Mouse (Mus musculus) midbrain, embryonic 15.5 days (tissue): ENCODE measurements at regions not wholly inside any gene's neighbourhood (a gene's known extent, or its start where the extent isn't known, plus 50 kb on each side); places are given as distances from the start of the nearest gene placed in this dataset.

Source experiments
- ATAC-seq: fragments of 200-750 bp; cut with Nextera tagmentation; replicated peaks from 2 replicates; pipeline ENCODE4 v1.8.0; 2017; ENCODE audit warnings: moderate TSS enrichment
- H3K27ac ChIP-seq: fragments of 300-500 bp; sonication (generic); 2 replicates; pipeline ENCODE4 v1.5.1; 2015; ENCODE audit warnings: mild to moderate bottlenecking, inconsistent platforms
- H3K27me3 ChIP-seq: fragments of 300-500 bp; sonication (generic); replicated peaks from 2 replicates; pipeline ENCODE4 v1.6.1; 2015; ENCODE audit warnings: inconsistent platforms
- H3K36me3 ChIP-seq: fragments of 300-500 bp; sonication (generic); replicated peaks from 2 replicates; pipeline ENCODE4 v1.6.1; 2015; ENCODE audit warnings: inconsistent platforms
- H3K4me1 ChIP-seq: fragments of 300-500 bp; sonication (generic); 2 replicates; pipeline ENCODE4 v1.6.1; 2015; ENCODE audit warnings: inconsistent platforms
- H3K4me2 ChIP-seq: fragments of 300-500 bp; sonication (generic); 2 replicates; pipeline ENCODE4 v1.6.1; 2015; ENCODE audit warnings: inconsistent platforms, mild to moderate bottlenecking, moderate library complexity
- H3K4me3 ChIP-seq: fragments of 300-500 bp; sonication (generic); 2 replicates; pipeline ENCODE4 v1.5.1; 2015; ENCODE audit warnings: mild to moderate bottlenecking, inconsistent platforms
- H3K9ac ChIP-seq: fragments of 300-500 bp; sonication (generic); 2 replicates; pipeline ENCODE4 v1.6.1; 2015; ENCODE audit warnings: mild to moderate bottlenecking, inconsistent platforms
- H3K9me3 ChIP-seq: fragments of 300-500 bp; sonication (generic); 2 replicates; pipeline ENCODE4 v1.6.1; 2016; ENCODE audit warnings: inconsistent platforms
- WGBS: fragments of 180-500 bp; shearing (Covaris S2); methylation state at CpG from one replicate; pipeline ENCODE4 v1.1.7; 2015; ENCODE audit warnings: mixed read lengths; 5-methylcytosine and 5-hydroxymethylcytosine counted together

GRCm38 (mm10) chr11:38886466-38886865 is 1650.7 kb upstream of the Tenm2 start:
- Histone ChIP-seq H3K9ac (no peak overlapping the region), H3K9me3 (no peaks in the 10 kb centered on the region), H3K4me3 (no peak overlapping the region), H3K36me3 (no peaks in the 10 kb centered on the region), H3K27me3 (no peaks in the 10 kb centered on the region), H3K27ac (no peak overlapping the region), H3K4me2 (no peak overlapping the region), H3K4me1 (no peaks in the 10 kb centered on the region)
- WGBS, result 44% methylated on average over 1 of the region's 1 CpGs
- no peak for ATAC-seq

DNA sequence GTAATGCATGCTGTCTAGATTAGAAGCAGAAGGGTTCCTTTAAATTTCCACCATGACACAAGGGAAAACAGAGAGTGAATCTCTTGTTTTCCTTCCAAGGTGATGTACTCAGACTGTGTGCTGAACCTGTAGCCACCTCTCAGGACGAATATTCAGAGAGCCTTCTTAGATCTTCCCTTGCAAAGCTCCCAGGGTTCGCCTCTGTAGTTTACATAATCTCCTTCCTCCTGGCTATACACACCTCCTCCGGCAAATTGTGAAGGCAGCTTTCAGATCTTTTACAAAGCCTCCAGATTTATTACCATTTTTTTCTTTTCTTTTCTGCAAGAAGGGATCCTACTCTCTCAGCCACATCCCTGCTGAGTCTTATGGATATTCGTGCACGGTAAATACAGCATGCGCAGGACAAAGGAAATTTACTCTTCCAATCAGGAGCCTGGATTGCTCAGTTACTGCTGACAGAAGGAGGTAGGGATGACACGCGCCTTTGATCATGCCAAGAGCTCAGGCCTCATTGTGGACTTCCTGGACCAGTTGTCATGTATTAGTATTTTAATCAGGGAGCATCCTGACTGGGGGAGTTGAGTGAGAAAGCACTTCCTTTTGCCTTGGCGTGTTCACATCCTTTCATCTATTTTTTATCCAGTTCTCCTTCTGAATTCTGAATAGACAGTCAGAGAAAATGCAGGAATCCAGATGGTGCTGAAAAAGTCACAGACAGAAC is 1626.0 kb upstream of the Tenm2 start:
- WGBS, result 6% methylated on average over 9 of the region's 9 CpGs
- ATAC-seq, result peak; percentile 94
- Histone ChIP-seq H3K4me2 (peak overlapping the region; percentile 17; the same call in 1 of the 2 replicates), H3K9ac (no peak overlapping the region), H3K4me3 (no peak overlapping the region), H3K36me3 (no peaks in the 10 kb centered on the region), H3K4me1 (peaks cover 8% of the 10 kb centered on the region; the same call in 1 of the 2 replicates), H3K27me3 (no peaks in the 10 kb centered on the region), H3K9me3 (no peaks in the 10 kb centered on the region), H3K27ac (peak overlapping the region; percentile 69)

DNA sequence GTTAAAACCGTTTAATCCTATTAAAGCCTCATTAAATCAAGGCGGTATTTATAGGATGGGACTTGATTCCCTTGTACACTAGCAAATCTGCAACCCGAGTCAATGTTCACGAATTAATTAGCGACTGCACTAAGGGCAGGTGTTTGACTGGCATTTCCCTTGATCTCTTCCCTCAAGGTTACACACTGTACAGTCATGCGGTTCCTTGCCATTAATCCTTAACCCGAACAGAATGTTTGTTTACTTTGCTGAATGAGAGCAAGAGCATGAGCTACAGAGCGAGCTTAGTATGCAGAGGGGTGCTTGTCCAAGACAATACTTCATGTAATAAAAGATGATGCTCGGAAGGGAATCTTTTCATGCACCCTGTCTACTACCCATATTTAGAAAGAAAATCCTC is 1620.9 kb upstream of the Tenm2 start:
- H3K9me3 ChIP-seq, result no peaks in the 10 kb centered on the region
- no peak for ATAC-seq
- no peak overlapping the region for H3K4me3 ChIP-seq
- H3K36me3 ChIP-seq, result no peaks in the 10 kb centered on the region
- H3K27ac ChIP-seq, result 0 out of 2 replicates have a peak overlapping the region, but pooled peaks have one; percentile 5
- no peak overlapping the region for H3K9ac ChIP-seq
- no peak overlapping the region for H3K4me2 ChIP-seq
- peaks cover 2% of the 10 kb centered on the region; the same call in 1 of the 2 replicates for H3K4me1 ChIP-seq
- H3K27me3 ChIP-seq, result no peaks in the 10 kb centered on the region
- 48% methylated on average over 9 of the region's 9 CpGs for WGBS

DNA sequence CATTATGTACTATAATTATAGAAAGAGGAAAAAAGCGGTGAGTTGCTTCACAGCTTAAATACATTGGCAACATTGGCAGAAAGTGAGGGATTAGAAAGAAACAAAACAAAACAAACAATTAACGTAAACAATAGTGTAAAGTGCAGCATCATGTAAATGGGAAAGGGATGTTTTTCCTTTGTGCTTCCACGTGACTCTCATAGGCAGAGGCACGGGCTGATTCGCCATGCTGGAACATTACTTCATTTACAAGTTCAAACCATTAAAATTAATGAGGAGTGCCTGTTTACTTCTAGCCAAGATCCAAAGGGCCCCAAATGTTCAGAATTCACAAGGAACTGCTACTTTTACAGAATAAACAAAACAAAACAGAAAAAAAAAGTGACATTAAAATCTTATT is 1593.4 kb upstream of the Tenm2 start:
- Histone ChIP-seq H3K9ac (no peak overlapping the region), H3K27me3 (no peaks in the 10 kb centered on the region), H3K9me3 (no peaks in the 10 kb centered on the region), H3K27ac (no peak overlapping the region), H3K4me3 (no peak overlapping the region), H3K36me3 (no peaks in the 10 kb centered on the region), H3K4me1 (no peaks in the 10 kb centered on the region), H3K4me2 (no peak overlapping the region)
- 52% methylated on average over 5 of the region's 5 CpGs for WGBS
- ATAC-seq, result no peak

- Histone ChIP-seq H3K9ac (no peak overlapping the region), H3K4me3 (no peak overlapping the region), H3K4me1 (no peaks in the 10 kb centered on the region), H3K27me3 (no peaks in the 10 kb centered on the region), H3K9me3 (no peaks in the 10 kb centered on the region), H3K27ac (no peak overlapping the region), H3K36me3 (no peaks in the 10 kb centered on the region), H3K4me2 (no peak overlapping the region)
- WGBS, result 50% methylated on average over 2 of the region's 2 CpGs
- ATAC-seq, result no peak
Observed at GRCm38 (mm10) chr11:38828375-38828774, 1592.6 kb upstream of the Tenm2 start.

GRCm38 (mm10) chr11:38825172-38825753 is 1589.5 kb upstream of the Tenm2 start:
- Histone ChIP-seq H3K4me2 (no peak overlapping the region), H3K27me3 (no peaks in the 10 kb centered on the region), H3K27ac (no peak overlapping the region), H3K4me1 (no peaks in the 10 kb centered on the region), H3K9me3 (no peaks in the 10 kb centered on the region), H3K4me3 (no peak overlapping the region), H3K36me3 (no peaks in the 10 kb centered on the region), H3K9ac (no peak overlapping the region)
- 77% methylated on average over 1 of the region's 1 CpGs for WGBS
- no peak for ATAC-seq

DNA sequence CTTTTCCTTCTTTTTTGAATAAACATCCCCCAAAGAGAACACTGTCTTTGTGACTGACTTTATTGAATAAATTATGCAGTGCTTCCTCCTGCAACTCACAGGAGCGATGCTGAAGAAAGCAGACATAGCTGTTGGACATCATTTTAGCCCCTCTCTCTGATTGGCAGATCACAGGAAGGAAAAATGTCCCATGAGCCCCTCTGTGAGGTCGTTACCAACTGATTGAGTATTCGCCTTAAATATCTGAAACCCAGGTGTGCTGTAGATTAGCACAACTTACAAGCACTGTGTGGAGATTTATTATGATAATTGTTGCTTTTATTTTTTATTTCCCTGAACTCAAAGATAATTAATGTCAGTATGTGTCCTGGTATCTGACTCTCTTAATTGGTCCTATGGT is 1582.4 kb upstream of the Tenm2 start:
- Histone ChIP-seq H3K27ac (no peak overlapping the region), H3K9me3 (no peaks in the 10 kb centered on the region), H3K9ac (no peak overlapping the region), H3K4me3 (no peak overlapping the region), H3K4me1 (no peaks in the 10 kb centered on the region), H3K4me2 (no peak overlapping the region), H3K36me3 (no peaks in the 10 kb centered on the region), H3K27me3 (no peaks in the 10 kb centered on the region)
- WGBS, result 40% methylated on average over 3 of the region's 3 CpGs
- ATAC-seq, result no peak

- Histone ChIP-seq H3K4me2 (no peak overlapping the region), H3K36me3 (no peaks in the 10 kb centered on the region), H3K4me1 (no peaks in the 10 kb centered on the region), H3K27me3 (no peaks in the 10 kb centered on the region), H3K4me3 (no peak overlapping the region), H3K27ac (no peak overlapping the region), H3K9me3 (no peaks in the 10 kb centered on the region), H3K9ac (no peak overlapping the region)
- 72% methylated on average over 4 of the region's 4 CpGs for WGBS
- no peak for ATAC-seq
Observed at GRCm38 (mm10) chr11:38783548-38783947, 1547.8 kb upstream of the Tenm2 start.

- Histone ChIP-seq H3K9me3 (no peaks in the 10 kb centered on the region), H3K27me3 (no peaks in the 10 kb centered on the region), H3K4me1 (no peaks in the 10 kb centered on the region), H3K4me3 (no peak overlapping the region), H3K9ac (no peak overlapping the region), H3K36me3 (no peaks in the 10 kb centered on the region), H3K27ac (no peak overlapping the region), H3K4me2 (no peak overlapping the region)
- WGBS, result 47% methylated on average over 1 of the region's 1 CpGs
- ATAC-seq, result no peak
Observed at GRCm38 (mm10) chr11:38779585-38779984, 1543.8 kb upstream of the Tenm2 start.

- no peak for ATAC-seq
- WGBS, result 63% methylated on average over 2 of the region's 2 CpGs
Observed at GRCm38 (mm10) chr11:38762241-38762640, 1526.5 kb upstream of the Tenm2 start.

GRCm38 (mm10) chr11:38747549-38747948 is 1511.8 kb upstream of the Tenm2 start:
- Histone ChIP-seq H3K4me2 (no peak overlapping the region), H3K36me3 (no peaks in the 10 kb centered on the region), H3K9me3 (no peaks in the 10 kb centered on the region), H3K9ac (no peak overlapping the region), H3K4me1 (no peaks in the 10 kb centered on the region), H3K27ac (no peak overlapping the region), H3K4me3 (no peak overlapping the region), H3K27me3 (no peaks in the 10 kb centered on the region)
- 46% methylated on average over 3 of the region's 3 CpGs for WGBS
- no peak for ATAC-seq

More at GRCm38 (mm10) chr11:38762241-38762640, 1526.5 kb upstream of the Tenm2 start:
- Histone ChIP-seq H3K36me3 (no peaks in the 10 kb centered on the region), H3K27ac (no peak overlapping the region), H3K27me3 (no peaks in the 10 kb centered on the region), H3K9me3 (no peaks in the 10 kb centered on the region), H3K9ac (no peak overlapping the region), H3K4me2 (no peak overlapping the region), H3K4me3 (no peak overlapping the region), H3K4me1 (no peaks in the 10 kb centered on the region)

- Histone ChIP-seq H3K27ac (no peak overlapping the region), H3K4me3 (no peak overlapping the region), H3K4me1 (no peaks in the 10 kb centered on the region), H3K9me3 (no peaks in the 10 kb centered on the region), H3K4me2 (no peak overlapping the region), H3K9ac (no peak overlapping the region), H3K36me3 (no peaks in the 10 kb centered on the region), H3K27me3 (no peaks in the 10 kb centered on the region)
- 55% methylated on average over 2 of the region's 2 CpGs for WGBS
- ATAC-seq, result no peak
Observed at GRCm38 (mm10) chr11:38729101-38729500, 1493.3 kb upstream of the Tenm2 start.

DNA sequence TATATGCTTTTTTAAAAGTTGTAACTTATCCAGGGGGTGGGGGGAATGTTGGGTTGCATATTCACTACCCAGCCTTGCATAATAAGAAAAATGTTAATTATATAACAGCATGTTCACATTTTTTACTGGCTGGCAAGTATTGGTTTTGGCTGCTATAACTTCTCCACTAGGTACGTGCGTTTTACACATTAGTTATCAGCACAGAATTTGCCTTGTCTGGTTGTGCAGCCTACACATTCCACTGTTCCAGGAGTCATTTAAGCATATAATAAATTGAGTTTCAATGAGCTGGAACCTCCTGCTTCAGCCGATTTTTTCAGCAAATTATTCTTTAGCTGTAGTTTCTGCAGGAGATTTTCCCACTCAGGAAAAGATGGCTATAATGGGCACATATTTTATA is 1479.9 kb upstream of the Tenm2 start:
- Histone ChIP-seq H3K4me1 (no peaks in the 10 kb centered on the region), H3K9ac (no peak overlapping the region), H3K27me3 (no peaks in the 10 kb centered on the region), H3K27ac (no peak overlapping the region), H3K4me2 (no peak overlapping the region), H3K4me3 (no peak overlapping the region), H3K9me3 (no peaks in the 10 kb centered on the region), H3K36me3 (no peaks in the 10 kb centered on the region)
- ATAC-seq, result no peak
- WGBS, result 79% methylated on average over 3 of the region's 3 CpGs
